Mouse (Mus musculus) hematopoietic multipotent progenitor cell, adult 10-12 weeks (in vitro differentiated cells): Measurements from ENCODE around the gene Wwp2. TPM values are rescaled to one million over a fixed set of nuclear protein-coding genes. Genes with fewer than 3 reads are reported as not detected.

ENCODE experiments used
- polyA plus RNA-seq: library from polyadenylated mRNA; stranded (reverse); fragments of >175 nt; gene quantifications from 2 replicates; pipeline ENCODE4 v1.2.3, GENCODE M21; 2012; ENCODE audit warnings: low replicate concordance

The Wwp2 gene
- polyA plus RNA-seq: 58.5 and 62.7 TPM in 2 replicates

DNA sequence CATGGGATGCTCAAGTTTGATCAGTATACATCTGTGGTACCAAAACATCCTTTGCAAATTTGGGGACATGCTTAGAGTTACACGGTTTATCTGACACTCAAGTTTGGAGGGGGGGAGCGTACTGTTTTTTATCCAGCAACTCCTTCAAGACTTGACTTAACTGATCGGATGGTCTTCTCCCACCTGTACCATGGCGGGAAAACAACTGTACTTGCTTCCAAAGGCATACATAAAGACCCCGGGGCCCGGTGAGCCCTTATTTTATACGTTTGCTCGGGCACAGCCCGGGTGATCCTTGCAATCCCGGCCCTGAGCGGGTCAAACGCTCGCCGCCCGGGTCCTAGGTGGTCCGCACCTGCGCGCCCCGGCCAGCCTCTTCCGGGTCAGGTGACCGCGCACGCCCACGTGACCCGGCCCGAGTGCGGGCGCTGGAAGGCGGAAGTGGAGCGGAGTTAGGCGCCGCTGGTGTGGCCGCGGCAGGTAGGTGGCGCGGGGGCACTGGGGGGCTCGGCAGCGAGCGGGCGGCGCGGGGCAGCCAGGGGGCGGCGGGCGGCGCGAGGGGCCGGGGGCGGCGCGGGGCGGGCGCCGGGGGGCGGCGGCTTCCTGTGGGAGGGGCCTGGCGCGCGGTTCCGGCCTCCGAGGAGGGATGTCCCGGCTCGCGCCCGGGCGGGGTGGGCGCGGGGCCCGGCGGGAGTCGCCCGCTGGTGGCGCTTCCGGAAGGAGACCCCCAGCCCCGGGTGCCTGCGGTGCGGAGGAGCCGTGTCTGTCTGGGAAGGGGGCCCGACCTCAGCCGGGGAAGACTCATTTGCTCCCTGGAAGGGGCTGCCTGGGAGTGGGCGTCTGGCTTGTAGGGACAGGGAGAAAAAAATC, at the start of gene Wwp2:
Gene Wwp2, plus strand, starts transcription at position 404 of the 870 bp plus-strand sequence.

DNA sequence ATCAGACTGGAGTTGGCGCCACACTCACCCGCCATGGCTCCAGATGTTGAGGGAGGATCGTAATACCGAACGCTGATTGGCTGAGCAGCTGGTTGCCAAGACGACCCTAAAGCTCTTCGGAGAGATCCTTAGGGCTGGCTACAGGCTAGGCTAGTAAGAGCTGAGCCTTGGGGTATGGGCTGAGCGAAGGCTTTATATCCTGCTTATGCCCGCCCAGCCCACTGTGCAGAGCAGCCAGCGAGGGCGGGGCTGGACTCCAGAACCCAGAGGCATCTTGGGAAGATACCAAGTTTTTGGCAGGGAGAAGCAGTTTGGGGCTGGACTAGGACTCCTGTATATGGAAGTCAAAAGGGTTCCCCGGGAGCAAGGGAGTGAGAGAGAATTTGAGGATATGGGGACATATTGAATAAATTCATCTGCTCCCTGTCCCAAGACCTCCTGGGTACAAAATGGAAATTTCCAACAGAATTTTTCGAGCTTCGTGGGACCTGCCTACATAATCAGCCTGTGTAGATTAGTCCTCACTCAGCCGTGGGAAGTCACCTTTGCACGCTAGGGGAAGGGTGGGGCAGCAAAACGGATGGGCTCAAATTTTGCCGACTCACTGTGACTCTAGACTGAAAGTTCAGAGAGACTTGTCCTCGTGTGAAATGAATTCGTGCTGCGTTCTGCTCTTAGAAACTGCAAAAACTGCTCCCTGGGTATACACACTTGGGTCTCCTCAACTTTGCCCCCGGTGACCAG, 33.0 kb upstream of the Wwp2 start, which contains the start of gene Nqo1:
Gene Nqo1, minus strand, starts transcription at position 169 of the 744 bp plus-strand sequence.

DNA sequence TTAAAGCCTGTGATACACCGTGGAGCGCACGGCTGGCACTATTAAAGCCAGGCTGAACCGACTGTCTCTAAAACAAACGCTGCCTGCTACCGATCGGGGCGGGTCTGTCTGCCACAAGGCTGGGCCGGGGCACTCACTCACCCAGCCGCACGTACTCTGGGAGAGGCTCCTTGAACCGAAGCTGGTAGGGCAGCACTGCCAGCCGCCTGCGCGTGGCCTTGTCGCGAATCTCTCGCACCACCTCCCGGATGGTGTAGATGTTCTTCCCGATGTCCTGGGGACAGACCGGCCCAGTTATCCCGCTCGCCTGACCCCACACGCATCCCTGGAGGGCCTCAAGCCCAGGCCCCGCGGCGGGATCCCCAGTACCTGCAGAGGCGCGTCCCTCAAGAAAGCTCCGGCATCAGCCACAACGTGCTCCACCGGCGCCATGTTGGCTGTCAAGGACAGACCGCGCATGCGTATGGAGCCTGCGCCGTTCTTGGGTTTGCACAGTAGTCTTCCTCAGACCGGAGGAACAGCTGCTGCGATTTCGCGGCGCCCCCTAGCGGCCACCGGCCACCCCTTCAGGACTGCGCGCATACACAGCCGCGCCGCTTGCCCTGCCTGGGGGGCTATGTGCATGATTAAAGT, 11.5 kb upstream of the Wwp2 start, which contains the start of gene Nob1:
Gene Nob1, minus strand, starts transcription at position 455 of the 633 bp plus-strand sequence.

DNA sequence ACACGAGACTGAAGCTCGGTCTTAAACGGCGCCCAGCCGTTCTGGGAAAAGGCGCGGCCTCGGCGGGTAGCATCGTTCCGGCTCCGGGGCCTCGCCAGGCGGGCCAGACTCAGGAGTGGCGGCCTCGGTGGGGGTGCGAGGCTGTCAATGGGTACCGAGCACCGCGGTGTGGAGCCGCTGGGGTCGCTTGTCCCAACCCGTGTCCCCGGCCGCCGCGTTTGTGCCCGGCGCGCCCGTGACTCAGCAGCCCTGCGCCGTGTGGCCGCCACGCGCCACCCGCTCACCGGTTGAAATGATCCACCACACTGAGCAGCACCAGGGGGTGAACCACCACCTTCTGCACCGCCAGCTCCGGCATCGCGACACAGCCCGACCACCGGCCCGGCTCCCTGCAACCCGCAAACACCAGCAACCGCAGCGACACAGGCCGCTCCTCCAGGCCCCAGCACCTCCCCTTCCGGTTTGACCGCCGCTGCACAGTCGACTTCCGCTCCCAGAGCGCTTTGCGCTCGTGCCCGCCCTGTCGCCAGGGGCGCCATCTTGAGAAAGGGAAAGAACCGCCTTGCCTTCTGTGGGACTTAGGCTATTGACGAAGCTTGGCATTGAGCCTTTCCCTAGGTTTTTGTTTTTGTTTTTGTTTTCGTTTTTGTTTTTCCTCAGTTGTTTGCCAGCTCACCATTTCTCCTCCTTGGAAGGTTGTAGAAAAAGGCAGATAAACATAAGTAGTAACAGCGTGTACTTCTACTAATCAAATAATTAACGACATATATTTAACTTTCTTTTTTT, 152.0 kb downstream of the Wwp2 start, which contains the start of gene Psmd7:
Gene Psmd7, minus strand, starts transcription at position 470 of the 786 bp plus-strand sequence.

Other genes with a start within 250 kb of the Wwp2 start
- 7.1 and 22.6 TPM in 2 replicates for gene Nfat5, start 142.9 kb upstream of the Wwp2 start, polyA plus RNA-seq
- gene Nqo1, start 33.2 kb upstream of the Wwp2 start, polyA plus RNA-seq: 0.11 and 0.31 TPM in 2 replicates
- gene Nob1, start 11.3 kb upstream of the Wwp2 start, polyA plus RNA-seq: 7.3 and 29.7 TPM in 2 replicates
- gene Psmd7, start 152.1 kb downstream of the Wwp2 start, polyA plus RNA-seq: 14.8 and 15.2 TPM in 2 replicates